Mouse (Mus musculus) hematopoietic stem cell, adult 5-6 weeks (primary cell): Measurements from ENCODE around the gene Srsf12. TPM values are rescaled to one million over a fixed set of nuclear protein-coding genes. Genes with fewer than 3 reads are reported as not detected.

ENCODE experiments used
- total RNA-seq: library from RNA; stranded (forward); fragments of 172-1452, 232-1000 nt; gene quantifications from 2 replicates; pipeline ENCODE4 v1.2.3, GENCODE M21; 2017

Gene Srsf12
- total RNA-seq, 1 experiment from 2014 or later = 0.89 TPM

Other genes starting within 250 kb of the Srsf12 start
- 0.35 and 0.56 TPM in 2 replicates for gene Rragd, start 226.0 kb upstream of the Srsf12 start, total RNA-seq
- 53.3 and 58.7 TPM in 2 replicates for gene Ube2j1, start 177.6 kb upstream of the Srsf12 start, total RNA-seq
- gene Gabrr2, start 146.0 kb upstream of the Srsf12 start, total RNA-seq = not detected in 2 replicates
- gene Gabrr1, start 76.5 kb upstream of the Srsf12 start, total RNA-seq = not detected in 2 replicates
- 1.9 and 3.3 TPM in 2 replicates for gene Pm20d2, start 19.3 kb upstream of the Srsf12 start, total RNA-seq
- gene Pnrc1, start 81.2 kb downstream of the Srsf12 start, total RNA-seq = 345 and 386 TPM in 2 replicates
- 44.5 and 54.0 TPM in 2 replicates for gene Rngtt, start 101.3 kb downstream of the Srsf12 start, total RNA-seq